Mouse (Mus musculus) olfactory bulb, adult 2 months (tissue): ENCODE measurements around the gene Ehd4. TPM values are rescaled to one million over a fixed set of nuclear protein-coding genes. Genes with fewer than 3 reads are reported as not detected.

Source experiments
- H3K27ac ChIP-seq: fragments of 200-500 bp; 2 replicates; pipeline ENCODE4 v1.5.1; 2012; ENCODE audit warnings: low read depth, low read length; ENCODE audit not compliant: insufficient read depth
- H3K4me1 ChIP-seq: fragments of 200-500 bp; 2 replicates; pipeline ENCODE4 v1.6.1; 2012; ENCODE audit warnings: low read length; ENCODE audit not compliant: control insufficient read depth, insufficient read depth
- H3K4me3 ChIP-seq: fragments of 200-500 bp; 2 replicates; pipeline ENCODE4 v1.5.1; 2012; ENCODE audit warnings: mild to moderate bottlenecking, low read depth, low read length, moderate library complexity; ENCODE audit not compliant: insufficient read depth
- CTCF ChIP-seq: fragments of 200-500 bp; IDR thresholded peaks from 2 replicates; pipeline ENCODE4 v1.5.1; 2012; ENCODE audit warnings: low read depth, mild to moderate bottlenecking, low read length, moderate library complexity; ENCODE audit not compliant: insufficient read depth
- POLR2A ChIP-seq: fragments of 200-500 bp; IDR thresholded peaks from 2 replicates; pipeline ENCODE4 v1.6.1; 2012; ENCODE audit warnings: mild to moderate bottlenecking, low read depth, low read length, moderate library complexity; ENCODE audit not compliant: insufficient read depth
- WGBS: fragments of 180-500 bp; shearing (Covaris S2); methylation state at CpG from one replicate; pipeline ENCODE4 v1.1.7; 2018; 5-methylcytosine and 5-hydroxymethylcytosine counted together
- polyA plus RNA-seq: library from polyadenylated mRNA; stranded (reverse); fragments of >200 nt; gene quantifications from 2 replicates; pipeline ENCODE4 v1.2.4, GENCODE M21; 2012; ENCODE audit warnings: low replicate concordance; ENCODE audit not compliant: missing spikeins, insufficient read depth, insufficient read length

Ehd4 gene
- polyA plus RNA-seq, 1 experiment, result not detected

- 77% methylated on average over 14 of the region's 14 CpGs for WGBS
- H3K4me1 ChIP-seq, result 0 out of 2 replicates have a peak, but pooled peaks cover 3% of the 10 kb centered on the region
- TF ChIP-seq POLR2A (no peak), CTCF (peak; percentile 38; the same call in 1 of the 2 replicates)
- no peak overlapping the region for H3K27ac ChIP-seq
- H3K4me3 ChIP-seq, result no peak overlapping the region
Observed at GRCm38 (mm10) chr2:120084593-120085361, 69.6 kb downstream of the Ehd4 start.

DNA sequence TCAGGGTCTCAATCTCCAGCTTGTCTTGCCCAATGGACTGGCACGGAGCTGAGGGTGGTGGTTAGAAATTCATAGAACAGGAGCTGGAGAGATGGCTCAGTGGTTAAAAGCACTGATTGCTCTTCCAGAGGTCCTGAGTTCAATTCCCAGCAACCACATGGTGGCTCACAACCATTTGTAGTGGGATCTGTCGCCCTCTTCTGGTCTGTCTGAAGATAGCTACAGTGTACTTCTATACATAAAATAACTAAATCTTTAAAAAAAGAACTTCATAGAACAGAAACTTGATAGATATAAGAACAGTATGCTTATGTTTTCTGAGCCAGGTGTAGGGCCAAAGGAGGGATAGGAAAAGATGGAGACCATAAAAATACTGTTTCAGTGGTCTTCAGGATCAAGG is 72.0 kb downstream of the Ehd4 start:
- 75% methylated on average over 2 of the region's 2 CpGs for WGBS
- no peak overlapping the region for H3K27ac ChIP-seq
- 0 out of 2 replicates have a peak, but pooled peaks cover 3% of the 10 kb centered on the region for H3K4me1 ChIP-seq
- H3K4me3 ChIP-seq, result no peak overlapping the region
- TF ChIP-seq POLR2A, result no peak
- TF ChIP-seq CTCF, result no peak

DNA sequence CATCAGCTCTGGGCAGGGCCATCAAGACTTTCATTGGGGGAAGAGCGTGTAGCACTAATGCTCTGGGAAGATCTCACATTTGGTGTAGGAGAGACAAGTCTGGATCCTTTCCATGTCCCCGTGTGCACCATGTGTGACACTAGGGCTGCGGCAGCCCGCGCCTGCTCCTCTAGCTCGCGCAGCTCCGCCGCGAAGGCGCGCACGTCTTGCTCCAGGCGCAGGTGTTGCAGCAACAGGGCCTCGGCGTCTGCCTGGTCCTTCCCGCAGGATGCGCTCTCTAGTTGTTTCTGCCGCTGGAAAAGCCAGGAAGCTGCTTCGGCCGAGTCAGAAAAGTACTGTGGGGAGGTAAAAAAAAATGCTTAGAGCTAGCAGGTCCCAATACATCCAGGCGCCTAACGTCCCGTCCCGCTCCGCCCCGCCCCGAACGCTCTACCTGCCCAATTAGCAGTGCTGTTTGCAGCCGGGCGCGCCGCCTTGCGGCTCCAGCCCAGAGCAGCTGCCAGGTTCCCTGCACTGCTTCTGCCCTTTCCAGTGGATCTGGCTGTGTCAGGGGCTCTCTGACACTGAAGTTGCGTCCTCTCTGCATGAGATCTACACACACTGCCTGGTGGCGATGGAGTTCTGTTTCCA is 78.2 kb downstream of the Ehd4 start:
- no peak; the same call in 1 of the 2 replicates for TF ChIP-seq CTCF
- TF ChIP-seq POLR2A, result no peak
- WGBS, result 4% methylated on average over 36 of the region's 36 CpGs

GRCm38 (mm10) chr2:120074096-120074495 is 80.3 kb downstream of the Ehd4 start:
- no peak for TF ChIP-seq CTCF
- TF ChIP-seq POLR2A, result no peak
- 90% methylated on average over 4 of the region's 4 CpGs for WGBS
- Histone ChIP-seq H3K4me3 (no peak overlapping the region), H3K27ac (no peak overlapping the region), H3K4me1 (peaks cover 12% of the 10 kb centered on the region)

More for the DNA sequence above, 78.2 kb downstream of the Ehd4 start:
- no peak overlapping the region for H3K27ac ChIP-seq
- peak overlapping the region; percentile 25 for H3K4me3 ChIP-seq
- H3K4me1 ChIP-seq, result peaks cover 9% of the 10 kb centered on the region

DNA sequence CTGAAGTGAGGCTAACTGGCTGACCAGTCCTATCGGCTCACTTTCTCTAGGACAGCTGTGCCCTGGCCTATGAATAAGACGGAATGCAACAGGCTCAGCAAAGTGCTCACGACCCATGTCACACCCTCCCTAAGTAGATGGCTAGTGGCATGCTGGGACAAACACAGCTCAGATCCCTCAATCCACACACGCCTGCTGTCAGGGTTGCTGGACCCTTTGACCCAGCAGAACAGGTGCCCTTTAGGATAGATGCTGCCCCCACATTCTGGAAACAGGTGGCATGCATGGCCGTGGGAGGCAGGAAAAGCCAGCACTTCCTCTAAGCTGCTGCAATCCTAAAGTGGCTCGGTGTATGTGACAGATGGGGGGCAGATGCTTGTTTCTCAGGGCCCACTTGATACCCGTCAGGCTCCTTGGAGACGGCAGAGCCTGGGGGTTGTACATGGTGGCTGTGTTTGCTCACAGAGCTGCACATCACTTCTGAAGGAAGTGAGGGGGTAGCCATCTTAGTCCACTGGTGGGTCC is 84.9 kb downstream of the Ehd4 start:
- H3K4me1 ChIP-seq, result peaks cover 7% of the 10 kb centered on the region
- WGBS, result 71% methylated on average over 8 of the region's 8 CpGs
- TF ChIP-seq CTCF, result no peak
- TF ChIP-seq POLR2A, result no peak
- H3K27ac ChIP-seq, result no peak overlapping the region
- H3K4me3 ChIP-seq, result no peak overlapping the region

- Histone ChIP-seq H3K4me1 (peaks cover 7% of the 10 kb centered on the region), H3K27ac (no peak overlapping the region), H3K4me3 (peak overlapping the region; percentile 19)
- WGBS, result 40% methylated on average over 16 of the region's 16 CpGs
- peak; percentile 69 for TF ChIP-seq CTCF
- TF ChIP-seq POLR2A, result no peak
Observed at GRCm38 (mm10) chr2:120068555-120069465, 85.6 kb downstream of the Ehd4 start.

GRCm38 (mm10) chr2:120066224-120066623 is 88.2 kb downstream of the Ehd4 start:
- H3K4me3 ChIP-seq, result no peak overlapping the region
- 72% methylated on average over 3 of the region's 3 CpGs for WGBS
- no peak overlapping the region for H3K27ac ChIP-seq

DNA sequence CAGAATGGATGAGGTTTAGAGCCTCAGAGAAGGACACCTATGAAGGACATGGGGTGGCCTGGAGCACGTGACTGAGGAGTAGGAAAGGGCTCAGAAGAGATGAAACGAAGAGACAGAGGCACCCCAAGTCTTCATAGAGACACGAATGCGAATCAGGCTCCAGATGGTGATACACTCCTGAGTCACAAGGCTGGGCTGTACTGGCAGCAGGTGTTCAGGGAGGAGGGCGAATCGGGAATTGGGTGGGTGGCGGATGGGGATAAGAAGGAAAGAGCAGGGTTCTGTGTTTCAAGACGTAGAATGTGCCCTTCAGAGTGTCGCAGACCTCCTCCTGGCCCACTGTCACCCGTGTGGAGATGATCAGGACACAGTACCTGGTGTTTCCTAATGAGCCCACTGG is 89.2 kb downstream of the Ehd4 start:
- peaks cover 7% of the 10 kb centered on the region for H3K4me1 ChIP-seq
- WGBS, result 89% methylated on average over 10 of the region's 10 CpGs

More at GRCm38 (mm10) chr2:120066224-120066623, 88.2 kb downstream of the Ehd4 start:
- H3K4me1 ChIP-seq, result peaks cover 7% of the 10 kb centered on the region
- TF ChIP-seq CTCF (no peak), POLR2A (no peak)

More for the DNA sequence above, 89.2 kb downstream of the Ehd4 start:
- TF ChIP-seq CTCF, result no peak
- TF ChIP-seq POLR2A, result no peak
- H3K27ac ChIP-seq, result no peak overlapping the region
- no peak overlapping the region for H3K4me3 ChIP-seq
